Mouse (Mus musculus): ENCODE measurements at regions not wholly inside any gene's neighbourhood (a gene's known extent, or its start where the extent isn't known, plus 50 kb on each side); places are given as distances from the start of the nearest gene placed in this dataset.
A peak's percentile ranks its signal among the peaks of the same experiment; 100 is the strongest.

DNA sequence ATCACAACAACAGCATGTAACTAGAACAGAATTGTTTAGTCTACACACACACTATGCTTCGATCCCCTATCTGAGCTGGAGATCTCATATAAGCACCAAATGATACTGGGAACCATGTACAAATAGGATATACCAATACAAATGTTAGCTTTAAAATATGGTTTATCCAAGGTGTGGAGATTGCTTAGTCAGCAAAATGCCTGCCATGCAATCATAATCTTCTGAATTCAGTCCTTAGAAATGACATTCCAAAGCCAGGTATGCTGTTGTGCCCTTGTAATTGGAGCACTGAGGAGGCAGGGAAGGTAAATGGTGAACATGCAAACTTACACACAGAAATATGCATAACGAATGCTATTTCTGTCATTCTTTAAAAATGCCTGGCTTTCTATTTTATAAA is 54.0 kb upstream of the Thsd7b start:
- no peak for DNase-seq (ENCODE audit: low spot score)

DNA sequence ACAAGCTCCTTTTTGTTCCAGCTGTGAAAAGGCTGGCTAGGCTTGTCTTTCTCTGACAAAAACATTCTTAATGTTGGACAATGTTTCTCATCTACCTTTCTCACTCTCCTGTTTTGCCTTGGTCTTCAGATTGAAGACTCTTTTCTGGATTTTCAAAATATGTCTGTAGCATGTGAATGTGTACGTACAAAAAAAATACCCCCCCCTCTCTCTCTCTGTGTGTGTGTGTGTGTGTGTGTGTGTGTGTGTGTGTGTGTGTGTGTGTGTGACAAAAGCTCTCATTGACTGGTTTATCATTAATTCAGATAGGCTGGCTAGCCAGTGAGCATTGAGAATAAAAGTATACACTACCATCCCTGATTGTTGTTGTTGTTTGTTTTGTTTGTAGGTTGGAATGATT is 64.3 kb upstream of the Thsd7b start:
- DNase-seq (ENCODE audit: low spot score): no peak

DNA sequence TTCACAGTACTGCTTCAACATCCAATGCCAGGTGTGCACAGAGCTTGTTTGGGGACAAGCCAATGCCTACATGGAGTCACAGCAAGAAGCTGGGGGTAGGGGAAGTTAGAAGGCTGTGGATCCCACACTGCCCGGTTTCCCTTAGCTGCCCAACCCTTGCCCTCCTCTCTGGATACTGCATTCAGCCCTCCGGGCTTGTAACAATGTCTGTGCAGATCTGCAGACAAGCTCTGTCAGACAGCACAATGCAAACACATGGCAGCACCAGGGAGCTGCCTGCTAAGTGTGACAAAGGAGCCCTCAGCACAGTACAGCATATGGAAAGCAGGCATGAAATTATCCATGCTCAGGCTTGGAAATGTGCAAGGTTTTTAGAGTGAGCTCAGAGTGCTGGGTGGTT is 64.7 kb upstream of the Thsd7b start:
- DNase-seq (ENCODE audit: low spot score): peak; percentile 14

DNA sequence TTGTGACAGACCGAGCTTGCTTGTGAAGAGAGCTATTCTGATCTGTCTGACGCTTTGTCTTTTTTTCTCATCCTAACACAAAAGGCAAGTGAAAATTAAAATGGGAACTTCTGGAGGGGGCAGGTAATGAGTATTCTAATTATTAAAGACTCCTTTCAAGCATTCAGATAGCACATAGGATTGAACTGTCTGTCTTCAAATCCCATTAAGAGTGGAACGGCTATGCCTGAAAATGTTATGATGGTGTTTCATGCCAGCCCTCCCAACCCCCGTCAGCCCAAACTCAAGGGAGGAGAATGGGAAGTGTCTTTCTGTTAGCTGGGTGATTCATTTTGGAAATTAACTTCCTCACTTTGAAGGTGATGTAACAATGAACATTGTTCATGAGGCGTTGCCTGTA is 65.4 kb upstream of the Thsd7b start:
- DNase-seq (ENCODE audit: low spot score): no peak

DNA sequence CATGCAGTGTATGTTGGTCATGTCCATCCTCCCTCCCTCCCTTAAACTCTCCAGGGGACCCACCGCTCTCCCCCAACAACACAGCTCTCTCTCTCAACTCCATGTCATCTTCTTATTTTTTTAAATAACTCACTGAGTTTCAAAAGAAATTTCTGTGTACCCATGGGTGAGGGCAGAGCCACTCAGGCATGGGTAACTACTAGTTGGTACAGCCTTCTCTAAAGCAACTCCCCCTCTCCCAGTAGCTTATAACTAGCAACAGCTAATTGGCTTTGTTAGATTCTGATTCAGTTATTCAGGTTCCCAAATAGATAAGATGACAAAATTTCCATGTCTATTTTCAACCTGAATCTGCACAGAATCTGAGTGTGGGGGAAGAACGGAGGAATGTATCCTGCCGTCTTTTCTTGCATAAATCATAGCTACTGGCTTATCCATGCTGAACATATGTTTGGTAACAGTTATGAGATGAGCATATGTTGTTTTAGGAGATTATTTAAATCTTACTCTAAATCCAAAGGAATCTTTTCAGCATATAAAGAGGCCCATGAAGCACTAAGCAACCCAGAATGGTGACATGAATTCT is 92.8 kb upstream of the Thsd7b start:
- DNase-seq (ENCODE audit: low spot score): peak; percentile 37

DNA sequence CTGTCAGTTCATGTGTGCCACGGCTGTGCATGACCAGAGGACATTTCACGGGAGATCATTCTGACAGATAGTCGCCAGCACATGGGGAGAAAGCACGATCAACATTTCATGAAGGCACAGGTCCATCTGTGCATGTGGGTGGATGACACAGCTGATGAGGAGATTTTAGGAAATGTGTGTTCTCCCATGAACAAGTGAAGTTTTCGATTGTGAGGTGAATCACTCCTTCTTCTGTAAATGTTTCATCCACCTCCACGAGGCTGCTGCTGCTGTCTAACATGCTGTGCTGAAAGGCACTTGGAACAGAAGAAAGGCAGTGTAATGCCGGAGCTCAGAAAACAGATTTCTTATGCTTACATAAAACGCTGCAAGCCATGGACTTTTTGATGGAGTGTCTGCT is 103.2 kb upstream of the Thsd7b start:
- peak; percentile 31 for DNase-seq (ENCODE audit: low spot score)

DNA sequence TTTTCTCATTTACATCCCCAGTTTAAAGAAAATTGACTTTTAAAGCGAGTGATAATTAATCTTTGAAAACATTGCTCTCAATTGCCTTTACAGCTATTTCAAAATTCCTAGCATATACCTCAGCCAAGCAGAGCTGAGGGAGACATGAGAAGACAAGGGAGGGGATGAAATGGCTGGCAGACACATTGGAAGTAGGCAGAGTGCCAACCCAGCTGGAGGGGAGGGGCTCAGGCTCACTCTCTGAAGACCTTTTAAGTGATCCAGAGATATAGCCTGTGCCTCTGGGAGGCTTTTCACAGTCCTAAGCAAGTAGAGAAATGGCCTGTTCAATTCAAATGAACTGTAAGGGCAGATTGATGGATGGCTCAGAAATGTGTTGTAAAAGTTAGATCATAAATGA is 122.5 kb upstream of the Thsd7b start:
- DNase-seq (ENCODE audit: low spot score): no peak

DNA sequence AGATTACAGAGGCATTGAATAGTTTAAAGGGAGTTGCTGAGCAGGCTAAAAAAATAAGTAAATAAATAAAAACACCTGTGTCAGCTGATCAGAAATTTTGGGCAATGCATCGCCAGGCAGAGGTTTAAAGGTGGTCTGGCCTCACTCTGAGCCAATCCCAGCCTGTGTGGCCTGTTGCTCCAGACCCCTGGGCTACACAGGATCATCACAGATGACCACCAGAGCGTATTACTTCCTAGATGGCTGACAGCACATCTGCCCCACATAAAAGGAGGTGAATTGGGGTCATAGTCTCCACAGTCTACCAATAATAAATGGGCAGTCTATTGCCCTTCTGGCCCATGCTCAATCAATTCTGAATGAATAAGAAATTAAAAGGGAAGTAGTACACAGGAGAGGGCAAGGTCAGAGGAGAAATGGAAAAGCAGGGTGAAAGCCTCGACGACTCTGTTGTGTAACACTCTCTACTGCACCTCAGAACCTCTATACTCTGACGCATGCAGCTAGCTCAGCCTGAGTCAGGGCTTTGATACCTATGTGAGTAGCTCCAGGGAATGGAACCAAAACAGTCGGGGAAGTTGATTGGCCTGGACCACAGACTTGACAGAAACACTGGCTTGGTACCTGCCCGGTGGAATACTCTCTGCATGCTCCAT is 124.2 kb upstream of the Thsd7b start:
- DNase-seq (ENCODE audit: low spot score): no peak

DNA sequence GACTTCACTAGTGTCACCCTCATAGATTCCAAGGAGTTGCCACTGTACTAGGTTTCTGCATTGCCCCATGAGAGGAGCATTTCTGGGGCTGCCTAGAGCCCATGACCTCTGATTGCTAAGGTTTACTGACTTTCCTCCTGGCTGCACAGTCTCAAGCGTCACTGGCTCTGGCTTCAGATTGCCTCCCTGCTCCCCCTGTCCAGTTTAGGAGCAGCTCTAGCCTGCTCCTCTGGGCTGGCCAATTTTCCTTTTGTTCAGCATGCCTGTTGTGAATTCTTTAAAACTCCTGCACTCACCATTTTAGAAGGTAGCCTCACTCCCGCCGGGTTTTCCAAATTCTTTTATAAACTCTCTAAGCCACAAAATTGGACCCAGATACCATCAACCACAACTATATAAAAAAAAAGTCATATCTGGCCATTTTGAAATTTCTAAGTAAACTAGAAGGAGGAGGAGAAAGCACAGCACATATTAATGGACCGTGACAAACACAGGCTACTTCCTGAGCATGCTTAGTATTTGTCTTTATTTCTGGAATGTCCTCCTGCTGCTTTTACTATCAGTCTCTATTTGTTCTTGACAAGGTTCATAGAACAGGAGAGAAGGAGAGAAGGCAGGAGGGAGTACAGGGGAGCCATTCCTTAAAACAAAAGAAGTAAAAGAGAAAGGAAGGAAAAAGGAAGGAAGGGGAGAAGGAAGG is 126.6 kb upstream of the Thsd7b start:
- DNase-seq (ENCODE audit: low spot score): no peak

DNA sequence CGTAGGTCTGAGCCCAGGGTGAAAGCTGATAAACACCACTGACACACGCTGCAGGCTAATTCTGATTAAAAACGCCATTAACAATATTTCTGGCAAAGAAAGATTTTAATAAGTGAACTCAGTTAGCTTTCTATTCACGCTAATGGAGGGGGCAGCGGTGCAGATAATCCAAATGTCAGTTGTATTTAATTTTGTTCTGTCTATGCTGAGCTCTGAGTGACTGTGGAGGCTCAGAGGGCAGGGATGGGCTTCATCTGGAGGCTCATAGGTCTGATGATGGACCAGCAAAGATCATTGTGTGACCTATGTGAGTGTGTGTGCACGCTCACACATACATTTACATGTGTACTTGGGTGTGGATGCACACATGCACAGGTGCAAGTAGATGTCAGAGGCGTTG is 134.3 kb upstream of the Thsd7b start:
- DNase-seq (ENCODE audit: low spot score): no peak

DNA sequence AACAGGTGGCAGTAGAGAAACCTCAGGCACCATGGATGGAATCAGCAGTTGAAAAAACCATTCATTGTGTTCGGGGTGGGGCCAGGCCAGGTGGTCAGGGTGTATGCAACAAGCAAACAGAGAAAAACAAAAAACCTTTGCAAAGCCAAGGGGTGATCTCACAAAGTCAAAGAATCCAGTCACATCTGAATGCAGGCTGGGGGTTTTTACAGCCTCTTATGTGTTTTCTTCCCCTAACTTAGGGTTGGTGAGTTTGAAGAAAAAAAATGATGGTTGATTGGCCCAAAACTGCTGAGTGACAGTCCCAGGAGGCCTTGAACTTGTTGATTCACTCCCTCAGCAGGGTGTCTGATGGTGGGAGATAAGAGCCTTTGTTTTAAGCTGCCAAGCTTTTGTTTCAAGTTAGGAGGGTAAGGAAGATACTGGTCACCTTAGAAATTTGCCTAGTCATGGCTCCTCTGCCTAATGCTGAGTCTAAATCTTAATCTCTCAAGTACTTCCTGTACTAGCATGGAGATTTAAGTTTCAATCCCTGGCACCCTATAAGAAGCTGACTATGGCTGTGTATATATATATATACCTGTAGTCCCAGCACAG is 166.0 kb upstream of the Thsd7b start:
- no peak for DNase-seq (ENCODE audit: low spot score)

DNA sequence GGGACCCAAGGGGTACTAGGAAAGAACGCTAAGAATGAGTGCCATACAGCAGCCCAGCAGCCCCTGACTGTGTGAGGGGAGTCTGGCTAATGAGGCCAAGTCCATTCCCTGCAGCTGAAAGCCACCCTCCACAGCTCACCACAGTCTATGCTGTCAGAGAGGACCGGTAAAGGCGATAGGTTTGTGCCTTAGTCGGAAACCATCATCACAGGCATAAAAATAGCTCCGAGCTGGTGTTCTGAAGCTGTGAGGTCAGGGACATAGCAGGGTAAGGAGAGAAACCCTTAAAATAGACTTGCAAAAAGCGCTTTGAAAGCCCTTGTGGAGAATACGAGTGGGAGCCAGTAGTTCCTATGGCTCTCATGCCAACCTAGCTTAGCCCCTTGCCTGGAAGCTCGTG is 172.1 kb upstream of the Thsd7b start:
- DNase-seq (ENCODE audit: low spot score): no peak

DNA sequence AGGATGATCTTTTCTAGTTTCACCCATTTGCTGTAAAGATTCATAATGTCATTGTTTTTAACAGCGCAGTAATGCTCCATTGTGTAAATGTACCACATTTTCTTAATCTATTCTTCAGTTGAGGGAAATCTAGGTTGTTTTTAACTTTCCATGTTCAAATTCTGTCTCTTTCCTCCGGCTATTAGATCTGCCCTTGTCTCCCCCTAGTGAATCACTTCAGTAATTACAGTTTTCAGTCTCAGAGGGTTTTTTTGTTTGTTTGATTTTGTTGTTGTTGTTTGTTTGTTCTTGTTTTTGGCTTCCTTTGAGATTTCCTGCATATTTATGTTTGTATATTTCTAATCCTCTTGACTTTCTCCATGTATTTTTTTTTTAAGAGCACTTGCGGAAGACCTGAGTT is 194.8 kb upstream of the Thsd7b start:
- DNase-seq (ENCODE audit: low spot score): no peak

DNA sequence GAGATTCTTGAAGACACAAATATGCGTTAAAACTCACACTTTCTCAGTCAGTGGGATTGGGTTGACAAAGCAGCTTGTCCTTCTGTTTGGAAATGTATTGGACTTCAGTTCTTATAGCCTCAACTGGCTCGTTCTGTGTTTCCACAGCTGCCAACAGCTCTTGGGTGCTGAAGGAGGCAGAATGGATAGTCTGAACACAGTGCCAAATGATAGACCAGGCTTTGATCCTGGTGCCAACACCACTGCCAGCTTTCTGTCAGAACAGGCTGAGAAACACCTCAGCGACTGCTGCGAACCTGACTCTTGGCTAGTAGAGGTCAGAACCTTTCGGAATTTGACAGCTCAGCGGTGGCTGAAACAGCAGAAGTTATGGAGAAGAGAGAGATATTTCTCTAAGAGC is 215.9 kb upstream of the Thsd7b start:
- DNase-seq (ENCODE audit: low spot score): no peak

DNA sequence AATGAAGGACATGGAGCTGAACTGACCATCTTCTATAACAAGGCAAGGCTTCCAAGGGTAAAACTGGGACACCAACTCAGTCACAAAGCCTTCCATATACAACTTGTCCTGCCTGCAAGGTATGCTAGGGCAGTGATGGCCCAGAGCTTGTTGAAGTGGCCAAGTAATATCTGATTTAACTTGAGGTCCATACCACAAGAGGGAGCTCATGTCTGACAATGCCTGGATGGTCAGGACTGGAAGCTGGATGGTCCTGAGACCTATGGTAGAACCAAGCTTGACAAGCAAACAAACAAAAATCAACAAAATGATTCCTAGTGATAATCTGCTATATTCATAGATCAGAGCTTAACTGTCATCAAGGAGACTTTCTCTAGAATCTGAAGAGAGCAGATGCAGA is 217.8 kb upstream of the Thsd7b start:
- DNase-seq (ENCODE audit: low spot score): no peak

DNA sequence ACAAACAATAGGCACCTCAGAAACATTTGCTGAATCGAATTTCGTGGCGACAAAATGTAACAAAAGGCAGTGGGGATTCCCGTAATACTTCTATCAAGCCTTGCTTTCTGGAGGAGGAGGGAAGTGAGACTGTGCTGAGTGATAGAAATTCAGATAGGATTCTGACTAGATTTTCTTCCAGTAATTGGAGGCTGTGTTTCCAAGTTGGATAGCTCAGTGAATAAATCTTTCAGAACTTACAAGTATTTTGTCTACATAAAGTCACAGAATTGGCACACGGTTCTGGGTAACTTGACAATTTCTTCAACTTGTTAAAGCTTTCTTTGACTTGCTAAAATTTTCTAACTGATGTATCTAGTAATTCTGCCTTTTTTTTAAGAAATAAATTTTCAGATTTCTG is 239.4 kb upstream of the Thsd7b start:
- DNase-seq (ENCODE audit: low spot score): no peak

DNA sequence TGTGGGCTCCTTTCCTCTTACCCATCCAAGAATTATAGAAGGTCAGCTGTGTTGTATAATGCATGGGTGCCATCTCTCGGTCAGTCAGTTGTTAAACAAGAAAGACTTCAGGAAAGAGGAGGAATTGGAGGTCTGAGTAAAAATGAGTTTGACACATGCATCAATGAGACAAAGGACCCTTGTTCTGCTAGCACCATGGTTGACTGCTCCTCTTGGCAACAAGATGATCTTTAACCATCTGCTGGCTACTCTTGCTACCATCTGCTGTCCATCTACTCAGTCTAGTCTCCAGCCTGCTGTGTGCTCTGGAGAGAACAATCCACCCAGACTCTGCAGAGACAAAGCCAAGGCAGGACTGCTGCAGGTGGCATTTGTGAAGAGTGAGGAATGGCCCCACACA is 267.2 kb upstream of the Thsd7b start:
- DNase-seq (ENCODE audit: low spot score): no peak

DNA sequence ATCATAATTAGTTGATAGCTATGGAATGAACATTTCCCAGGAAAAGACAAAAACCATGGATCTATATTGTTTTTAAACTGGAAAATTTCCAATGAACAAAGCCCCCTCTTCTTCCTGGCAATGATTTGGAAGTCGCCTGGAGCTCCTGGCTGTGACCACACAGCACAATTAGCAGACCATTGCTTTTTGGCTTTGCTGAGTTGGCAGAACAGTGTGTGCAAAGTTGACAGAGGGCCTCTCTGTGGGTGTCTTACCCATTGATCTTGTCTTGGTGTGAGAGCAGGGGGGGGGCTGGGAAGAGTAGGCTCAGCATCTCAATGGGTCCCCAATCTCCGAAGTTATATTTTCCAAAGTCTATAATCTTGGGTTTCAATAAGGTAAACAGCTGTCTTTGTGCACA is 270.8 kb upstream of the Thsd7b start:
- no peak for DNase-seq (ENCODE audit: low spot score)

DNA sequence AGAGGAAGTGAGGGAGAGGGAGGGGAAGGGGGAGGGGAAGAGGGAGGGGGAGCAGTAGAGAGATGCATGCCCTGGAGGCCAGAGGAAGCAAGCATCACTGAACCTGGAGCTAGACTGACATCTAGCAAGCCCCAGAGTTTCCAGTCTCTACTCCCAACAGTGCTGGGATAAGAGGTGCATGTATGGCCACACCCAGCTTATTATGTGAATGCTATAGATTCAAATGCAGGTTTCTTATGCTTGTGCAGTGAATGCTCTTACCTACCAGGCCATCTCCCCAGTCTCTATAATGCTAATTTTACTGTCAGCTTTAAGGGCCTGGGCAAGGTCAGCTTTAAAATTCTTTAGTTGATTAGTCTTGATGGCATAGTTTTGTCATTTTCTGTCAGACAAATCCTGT is 271.3 kb upstream of the Thsd7b start:
- DNase-seq (ENCODE audit: low spot score): no peak

DNA sequence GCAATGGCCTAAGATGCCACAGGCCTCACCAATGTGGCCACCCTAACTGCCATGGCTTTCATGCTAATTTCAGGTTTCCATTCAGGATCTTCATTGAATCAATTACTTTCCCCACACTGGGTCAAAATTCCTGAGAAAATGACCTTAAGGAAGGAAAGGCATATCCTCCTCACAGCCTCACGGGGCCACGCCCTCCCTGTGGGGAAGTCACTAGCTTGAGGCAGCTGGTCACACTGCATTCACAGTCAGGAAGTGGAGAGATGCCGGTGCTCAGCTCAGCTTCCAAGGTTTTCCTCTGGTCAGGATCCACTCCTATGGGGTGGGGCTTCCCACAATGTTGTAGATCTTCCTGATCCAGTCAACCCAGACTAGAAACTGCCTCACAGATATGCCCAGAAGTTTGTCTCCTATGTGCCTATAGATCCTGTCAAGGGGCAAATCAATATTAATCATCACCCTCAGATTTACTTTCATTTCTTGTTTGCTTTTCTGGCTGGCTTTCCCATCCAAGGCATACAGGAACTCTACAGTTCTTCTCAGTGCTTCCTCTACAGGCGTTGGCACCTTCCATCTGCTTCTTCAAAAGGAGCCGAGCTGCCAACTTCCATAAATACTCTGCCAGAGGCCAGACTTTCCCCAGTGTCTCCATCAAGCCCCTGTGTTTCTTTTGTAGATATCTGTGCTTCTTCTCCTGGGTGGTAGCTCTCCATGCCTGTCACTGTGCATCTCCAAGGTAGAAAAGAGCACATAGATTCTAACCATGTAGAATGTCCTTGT is 273.2 kb upstream of the Thsd7b start:
- no peak for DNase-seq (ENCODE audit: low spot score)

DNA sequence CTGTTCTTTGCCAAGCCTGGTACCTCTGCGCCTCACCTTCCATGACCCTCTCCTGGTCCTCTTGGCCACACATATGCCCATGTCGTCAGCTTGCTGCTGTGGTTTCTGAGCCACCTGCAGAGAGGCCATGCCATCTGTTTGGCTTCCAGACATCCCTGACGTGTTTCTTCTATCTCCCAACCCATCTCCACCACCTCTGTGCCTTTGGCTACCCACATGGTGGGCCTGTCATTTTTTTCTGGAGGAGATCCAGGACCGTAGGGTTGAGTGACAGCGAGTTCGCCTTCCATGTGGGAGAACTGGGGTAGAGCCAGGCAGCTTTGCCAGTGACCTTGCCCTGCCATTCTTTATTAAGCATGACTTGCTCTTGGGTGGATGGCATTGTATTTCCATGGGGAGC is 278.4 kb upstream of the Thsd7b start:
- no peak for DNase-seq (ENCODE audit: low spot score)

DNA sequence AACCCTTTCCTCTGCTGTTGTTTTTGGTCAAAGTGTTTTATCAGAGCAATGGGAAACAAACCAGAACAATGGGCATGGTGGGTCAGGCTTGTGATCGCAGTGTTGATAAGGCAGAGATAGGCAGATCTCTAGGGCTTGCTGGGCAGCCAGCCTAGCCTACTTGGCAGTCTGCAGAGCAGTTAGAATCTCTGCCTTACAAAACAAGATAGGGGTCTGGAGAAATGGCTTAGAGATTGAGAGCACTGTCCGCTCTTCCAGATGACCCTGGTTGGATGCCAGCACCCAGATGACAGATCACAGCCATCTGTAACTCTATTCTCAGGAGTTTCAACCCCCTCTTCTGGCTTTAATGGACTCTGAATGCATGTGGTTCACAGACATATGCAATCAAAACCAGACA is 289.7 kb upstream of the Thsd7b start:
- DNase-seq (ENCODE audit: low spot score): no peak

DNA sequence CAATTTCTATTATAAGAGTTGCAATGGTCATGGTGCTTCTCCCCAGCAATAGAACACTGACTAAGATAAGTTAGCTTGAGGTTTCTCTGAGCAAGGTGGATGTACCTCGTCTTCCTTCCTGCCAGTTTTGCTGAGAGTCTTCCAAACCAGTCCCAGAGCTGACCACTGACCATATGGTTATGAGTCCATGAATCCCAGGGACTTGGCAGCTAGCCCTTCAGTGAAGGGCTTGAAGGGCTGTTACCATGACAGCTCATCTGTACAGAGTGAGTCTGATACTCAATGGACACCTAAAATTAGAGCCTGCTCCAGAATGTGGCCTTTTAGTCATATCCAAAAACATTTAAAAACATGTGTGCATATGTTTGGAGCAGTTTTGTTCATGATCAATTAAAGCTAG is 297.5 kb upstream of the Thsd7b start:
- DNase-seq (ENCODE audit: low spot score): no peak
